Mouse (Mus musculus): ENCODE data around the gene Gm10840. TPM values are rescaled to one million over a fixed set of nuclear protein-coding genes. Genes with fewer than 3 reads are reported as not detected.

Gene Gm10840
- total and polyA plus RNA-seq, 3 experiments, result not detected

- H3K27me3 ChIP-seq (replicated peaks), result no peaks in the 10 kb centered on the region
- H3K4me3 ChIP-seq (replicated peaks in 1 of 3; ENCODE audit: low read depth in 2 of 3, low read length in 2 of 3, poor library complexity in 1 of 3), result peak overlapping the region; percentile 79 to 90 (median 85)
- H3K4me1 ChIP-seq (ENCODE audit: control insufficient read depth in 1 of 2, insufficient read depth in 2 of 2), result peaks cover 31 to 65% of the 10 kb centered on the region in 2 experiments
- dilution Hi-C loops (cut with MboI; ENCODE audit: extremely low pct_ligation_motif_present, extremely low pct_unique_long_range_greater_than_20kb, low sequenced_read_pairs), result no loop called here
- no peaks in the 10 kb centered on the region for H3K9me3 ChIP-seq (replicated peaks; ENCODE audit: low read length)
- peak overlapping the region; percentile 96 for H3K9ac ChIP-seq (ENCODE audit: insufficient read depth, low read depth)
- peak overlapping the region; percentile 78 for H3K4me2 ChIP-seq (ENCODE audit: insufficient read depth, low read depth, poor library complexity, severe bottlenecking)
- H3K79me2 ChIP-seq (replicated peaks; ENCODE audit: control insufficient read depth, extremely low read depth, insufficient read depth, poor library complexity, severe bottlenecking), result peaks cover 29% of the 10 kb centered on the region
- in situ Hi-C loops (cut with MboI; ENCODE audit: low pct_ligation_motif_present, low pct_unique_long_range_greater_than_20kb, low sequenced_read_pairs), result no loop called here
- peak; percentile 66 for DNase-seq (ENCODE audit: extremely low read depth)
- peaks cover 49 to 62% of the 10 kb centered on the region in 2 experiments for H3K36me3 ChIP-seq (replicated peaks in 1 of 2; ENCODE audit: control insufficient read depth in 1 of 2, insufficient read depth in 1 of 2, low read length in 1 of 2)
- peak overlapping the region; percentile 90 for H3K27ac ChIP-seq (ENCODE audit: insufficient read depth, low read depth)
- no peak for TF ChIP-seq NRF1 (IDR thresholded peaks at IDR 0.05; ENCODE audit: low read depth, low read length)
- peak; percentile 79 for TF ChIP-seq SMC3 (IDR thresholded peaks at IDR 0.05; ENCODE audit: low read depth, low read length)
- peak; percentile 82 for TF ChIP-seq RAD21 (IDR thresholded peaks at IDR 0.05; ENCODE audit: low read depth, low read length)
- TF ChIP-seq CHD2 (IDR thresholded peaks at IDR 0.05; ENCODE audit: low read length), result 0 out of 2 replicates have a peak, but pooled peaks have one; percentile 35
- peak; percentile 87; the same call in 1 of the 2 replicates for TF ChIP-seq MAZ (IDR thresholded peaks at IDR 0.05; ENCODE audit: low read depth, low read length)
- no peak for TF ChIP-seq ETS1 (conservative IDR thresholded peaks at IDR 0.05; ENCODE audit: low read depth, low read length)
- TF ChIP-seq MYC (IDR thresholded peaks at IDR 0.05; ENCODE audit: low read depth, low read length), result 0 out of 2 replicates have a peak, but pooled peaks have one; percentile 46
- 0 out of 2 replicates have a peak, but pooled peaks have one; percentile 26 for TF ChIP-seq POLR2AphosphoS2 (IDR thresholded peaks at IDR 0.05; ENCODE audit: low read depth, low read length)
- peak; percentile 36; the same call in 1 of the 2 replicates for TF ChIP-seq POLR2A (IDR thresholded peaks at IDR 0.05; ENCODE audit: low read depth, low read length)
- 0 out of 2 replicates have a peak, but pooled peaks have one; percentile 83 for TF ChIP-seq CHD1 (IDR thresholded peaks at IDR 0.05; ENCODE audit: low read depth, low read length)
- no peak for TF ChIP-seq ZNF384 (IDR thresholded peaks at IDR 0.05; ENCODE audit: low read depth, low read length)
- peak; percentile 71; the same call in 1 of the 2 replicates for TF ChIP-seq SIN3A (IDR thresholded peaks at IDR 0.05; ENCODE audit: low read length)
- peak; percentile 7 to 85; a peak in 2 of 4 replicates for TF ChIP-seq CTCF (conservative IDR thresholded peaks at IDR 0.05 in 1 of 2, IDR thresholded peaks at IDR 0.05 in 1 of 2; ENCODE audit: low read depth in 2 of 2, low read length in 2 of 2)
- TF ChIP-seq TCF12 (IDR thresholded peaks at IDR 0.05; ENCODE audit: low read depth, low read length), result peak; percentile 55; the same call in 1 of the 2 replicates
- TF ChIP-seq KAT2A (IDR thresholded peaks at IDR 0.05; ENCODE audit: insufficient replicate concordance, low read length), result no peak
Observed at GRCm38 (mm10) chr11:106158081-106158929, 2.3 kb upstream of the Gm10840 start.

GRCm38 (mm10) chr11:106158930-106159215, 1.8 kb upstream of the Gm10840 start:
- in situ Hi-C loops (cut with MboI; ENCODE audit: low pct_ligation_motif_present, low pct_unique_long_range_greater_than_20kb, low sequenced_read_pairs) (no loop called here), dilution Hi-C loops (cut with MboI; ENCODE audit: extremely low pct_ligation_motif_present, extremely low pct_unique_long_range_greater_than_20kb, low sequenced_read_pairs) (no loop called here)
- H3K4me2 ChIP-seq (ENCODE audit: insufficient read depth, low read depth, poor library complexity, severe bottlenecking), result peak overlapping the region; percentile 78
- H3K4me1 ChIP-seq (ENCODE audit: control insufficient read depth in 1 of 2, insufficient read depth in 2 of 2), result peaks cover 31 to 65% of the 10 kb centered on the region in 2 experiments
- H3K79me2 ChIP-seq (replicated peaks; ENCODE audit: control insufficient read depth, extremely low read depth, insufficient read depth, poor library complexity, severe bottlenecking), result peaks cover 29% of the 10 kb centered on the region
- H3K4me3 ChIP-seq (replicated peaks in 1 of 3; ENCODE audit: low read depth in 2 of 3, low read length in 2 of 3, poor library complexity in 1 of 3), result peak overlapping the region; percentile 79 to 90 (median 85)
- no peak for DNase-seq (ENCODE audit: extremely low read depth)
- H3K9ac ChIP-seq (ENCODE audit: insufficient read depth, low read depth), result peak overlapping the region; percentile 96
- no peaks in the 10 kb centered on the region for H3K27me3 ChIP-seq (replicated peaks)
- peak overlapping the region; percentile 90 for H3K27ac ChIP-seq (ENCODE audit: insufficient read depth, low read depth)
- H3K9me3 ChIP-seq (replicated peaks; ENCODE audit: low read length), result no peaks in the 10 kb centered on the region
- TF ChIP-seq CHD1 (IDR thresholded peaks at IDR 0.05; ENCODE audit: low read depth, low read length), result peak; percentile 11; the same call in 1 of the 2 replicates
- peak; percentile 51 for TF ChIP-seq UBTF (IDR thresholded peaks at IDR 0.05; ENCODE audit: low read depth, low read length)
- no peak for TF ChIP-seq RAD21 (IDR thresholded peaks at IDR 0.05; ENCODE audit: low read depth, low read length)
- no peak for TF ChIP-seq MYC (IDR thresholded peaks at IDR 0.05; ENCODE audit: low read depth, low read length)
- TF ChIP-seq EP300 (IDR thresholded peaks at IDR 0.05; ENCODE audit: low read length), result no peak
- TF ChIP-seq ELF1 (IDR thresholded peaks at IDR 0.05; ENCODE audit: low read depth, low read length), result no peak
- 0 out of 2 replicates have a peak, but pooled peaks have one; percentile 13 for TF ChIP-seq IRF4 (IDR thresholded peaks at IDR 0.05; ENCODE audit: low read depth, low read length)
- no peak for TF ChIP-seq E2F4 (IDR thresholded peaks at IDR 0.05; ENCODE audit: insufficient replicate concordance, low read depth, low read length)
- TF ChIP-seq ETS1 (conservative IDR thresholded peaks at IDR 0.05; ENCODE audit: low read depth, low read length), result no peak
- TF ChIP-seq ZMIZ1 (IDR thresholded peaks at IDR 0.05; ENCODE audit: low read depth, low read length), result peak; percentile 40; the same call in 1 of the 2 replicates
- peaks cover 51 to 62% of the 10 kb centered on the region in 2 experiments for H3K36me3 ChIP-seq (replicated peaks in 1 of 2; ENCODE audit: control insufficient read depth in 1 of 2, insufficient read depth in 1 of 2, low read length in 1 of 2)
